Mouse (Mus musculus): ENCODE measurements at regions not wholly inside any gene's neighbourhood (a gene's known extent, or its start where the extent isn't known, plus 50 kb on each side); places are given as distances from the start of the nearest gene placed in this dataset.

- Histone ChIP-seq H3K9ac (no peak overlapping the region), H3K4me3 (ENCODE audit: low read depth, low read length) (no peak overlapping the region), H3K9me3 (ENCODE audit: low read depth, low read length) (no peaks in the 10 kb centered on the region), H3K4me2 (no peak overlapping the region), H3K27ac (ENCODE audit: low read depth) (no peak overlapping the region), H3K27me3 (ENCODE audit: insufficient read depth, low read length) (no peaks in the 10 kb centered on the region), H3K36me3 (ENCODE audit: insufficient read depth) (no peaks in the 10 kb centered on the region), H3K4me1 (ENCODE audit: insufficient read depth) (no peaks in the 10 kb centered on the region)
- ATAC-seq (ENCODE audit: insufficient read depth) (no peak), DNase-seq (no peak)
- 66% methylated on average over 5 of the region's 5 CpGs for WGBS
- no peak for TF ChIP-seq CTCF (IDR thresholded peaks at IDR 0.05; ENCODE audit: low read depth)
Measured at GRCm38 (mm10) chr16:51939061-51939460, 92.0 kb upstream of the Cblb start.

- H3K9ac ChIP-seq: no peak overlapping the region
- TF ChIP-seq CTCF (IDR thresholded peaks at IDR 0.05; ENCODE audit: low read depth): no peak
- no peaks in the 10 kb centered on the region for H3K9me3 ChIP-seq (ENCODE audit: low read depth, low read length)
- DNase-seq (no peak), ATAC-seq (ENCODE audit: insufficient read depth) (no peak)
- no peak overlapping the region for H3K27ac ChIP-seq (ENCODE audit: low read depth)
- H3K27me3 ChIP-seq (ENCODE audit: insufficient read depth, low read length): no peaks in the 10 kb centered on the region
- H3K36me3 ChIP-seq (ENCODE audit: insufficient read depth): no peaks in the 10 kb centered on the region
- H3K4me3 ChIP-seq (ENCODE audit: low read depth, low read length): no peak overlapping the region
- H3K4me2 ChIP-seq: no peak overlapping the region
- H3K4me1 ChIP-seq (ENCODE audit: insufficient read depth): no peaks in the 10 kb centered on the region
Measured at GRCm38 (mm10) chr16:51940574-51940973, 90.5 kb upstream of the Cblb start.

GRCm38 (mm10) chr16:51942431-51943130 is 88.4 kb upstream of the Cblb start:
- Histone ChIP-seq H3K27ac (ENCODE audit: low read depth) (no peak overlapping the region), H3K4me3 (ENCODE audit: low read depth, low read length) (no peak overlapping the region), H3K27me3 (ENCODE audit: insufficient read depth, low read length) (no peaks in the 10 kb centered on the region), H3K9ac (no peak overlapping the region), H3K4me1 (ENCODE audit: insufficient read depth) (no peaks in the 10 kb centered on the region), H3K4me2 (no peak overlapping the region), H3K9me3 (ENCODE audit: low read depth, low read length) (no peaks in the 10 kb centered on the region), H3K36me3 (ENCODE audit: insufficient read depth) (no peaks in the 10 kb centered on the region)
- TF ChIP-seq CTCF (IDR thresholded peaks at IDR 0.05; ENCODE audit: low read depth): no peak
- no peak for DNase-seq
- ATAC-seq (ENCODE audit: insufficient read depth): no peak
- WGBS: 73% methylated on average over 9 of the region's 9 CpGs

- no peaks in the 10 kb centered on the region for H3K36me3 ChIP-seq (ENCODE audit: insufficient read depth)
- no peak overlapping the region for H3K27ac ChIP-seq (ENCODE audit: low read depth)
- TF ChIP-seq CTCF (IDR thresholded peaks at IDR 0.05; ENCODE audit: low read depth): no peak
- H3K9me3 ChIP-seq (ENCODE audit: low read depth, low read length): no peaks in the 10 kb centered on the region
- no peak overlapping the region for H3K4me3 ChIP-seq (ENCODE audit: low read depth, low read length)
- 84% methylated on average over 6 of the region's 6 CpGs for WGBS
- ATAC-seq (ENCODE audit: insufficient read depth) (no peak), DNase-seq (no peak)
- H3K4me2 ChIP-seq: no peak overlapping the region
- no peak overlapping the region for H3K9ac ChIP-seq
- H3K4me1 ChIP-seq (ENCODE audit: insufficient read depth): no peaks in the 10 kb centered on the region
- no peaks in the 10 kb centered on the region for H3K27me3 ChIP-seq (ENCODE audit: insufficient read depth, low read length)
Measured at GRCm38 (mm10) chr16:51967051-51967845, 63.8 kb upstream of the Cblb start.

Data from lung, embryonic 14.5 days (tissue).